Mouse (Mus musculus) thymus, postnatal 4 days (tissue): ENCODE measurements at regions not wholly inside any gene's neighbourhood (a gene's known extent, or its start where the extent isn't known, plus 50 kb on each side); places are given as distances from the start of the nearest gene placed in this dataset.
"Not testable (repeated sequence)": the region's sequence is repeated elsewhere in the genome, so short reads cannot be mapped to it uniquely, and the experiment has no call there.

Experiments used
- DNase-seq: peaks from one replicate; pipeline ENCODE4 v3.0.0; 2021

DNA sequence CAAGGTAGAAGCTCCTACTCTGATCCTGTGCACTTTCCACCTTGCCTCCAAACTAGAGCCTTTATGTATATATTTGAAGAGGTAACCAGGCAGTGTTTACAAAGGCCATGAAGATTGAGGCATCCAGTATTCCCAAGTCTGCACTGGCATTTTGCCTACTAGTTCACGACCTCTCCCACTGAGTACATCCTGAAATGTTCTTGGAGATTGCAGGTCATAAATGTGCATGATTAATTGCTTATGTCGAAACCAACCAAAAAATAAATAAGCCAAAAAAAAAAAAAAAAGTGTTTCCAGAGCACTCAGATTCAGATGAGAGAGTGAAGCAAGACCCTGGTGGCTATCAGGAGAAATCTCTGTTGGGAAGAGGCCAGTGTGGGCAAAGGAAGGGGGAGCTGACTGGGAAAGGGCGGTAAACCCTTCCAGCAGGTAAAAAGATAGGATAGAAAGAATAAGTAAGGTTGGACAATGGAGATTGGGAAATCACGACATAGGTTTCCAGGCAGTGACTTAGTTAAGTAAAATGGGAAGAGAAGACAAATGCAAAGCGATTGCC, 133.6 kb upstream of the Nrip1 start:
- no peak for DNase-seq

DNA sequence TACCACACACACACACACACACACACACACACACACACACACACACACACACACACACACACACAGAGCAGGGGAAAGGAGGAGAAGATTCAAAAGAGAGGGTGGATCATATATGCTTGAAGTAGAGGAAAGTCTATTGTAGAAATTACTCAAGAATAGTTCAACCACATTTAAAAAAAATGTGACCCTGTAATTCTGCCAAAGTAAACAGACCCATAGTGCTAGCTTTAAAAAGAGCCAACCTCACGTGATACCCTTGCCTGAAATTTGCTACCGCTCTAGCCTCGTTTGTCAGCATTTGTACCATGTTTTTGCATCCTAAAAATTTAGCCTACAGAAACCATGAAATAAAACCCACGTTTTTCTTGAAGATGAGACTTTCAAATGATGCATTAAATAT, 132.6 kb upstream of the Nrip1 start:
- DNase-seq = no peak

DNA sequence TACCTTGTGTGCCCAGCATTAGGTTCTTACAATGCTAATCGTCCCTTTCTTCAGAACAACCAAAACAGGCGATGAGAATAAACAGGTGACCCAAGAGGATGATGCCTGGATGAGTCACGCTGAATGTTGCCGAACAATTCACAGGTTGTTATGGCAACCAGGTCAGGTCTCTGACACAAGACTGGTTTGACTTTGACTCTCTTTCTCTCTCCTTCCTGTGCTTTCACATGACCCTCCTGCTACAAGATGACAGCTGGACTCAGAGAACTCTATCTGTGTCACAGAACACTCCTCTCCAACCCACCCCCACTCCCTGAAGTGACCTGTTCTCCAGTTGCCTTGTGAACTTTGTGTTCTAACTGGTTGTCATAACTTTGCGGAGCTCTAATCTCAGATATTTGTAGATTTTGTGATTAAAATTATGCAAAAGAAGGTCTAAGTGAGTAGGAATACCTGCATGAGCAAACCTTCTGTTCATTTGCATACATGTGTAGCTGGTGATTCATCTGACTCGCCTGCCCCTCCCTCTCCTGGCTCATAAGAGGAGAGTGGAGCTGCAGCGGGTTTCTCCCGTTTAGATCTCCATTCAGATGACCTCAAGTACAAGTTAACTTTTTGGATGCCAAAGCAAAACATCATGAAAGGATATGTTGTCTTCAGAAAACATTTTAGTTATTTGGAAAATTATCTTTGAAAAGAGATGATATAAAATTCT, 126.2 kb upstream of the Nrip1 start:
- no peak for DNase-seq

DNA sequence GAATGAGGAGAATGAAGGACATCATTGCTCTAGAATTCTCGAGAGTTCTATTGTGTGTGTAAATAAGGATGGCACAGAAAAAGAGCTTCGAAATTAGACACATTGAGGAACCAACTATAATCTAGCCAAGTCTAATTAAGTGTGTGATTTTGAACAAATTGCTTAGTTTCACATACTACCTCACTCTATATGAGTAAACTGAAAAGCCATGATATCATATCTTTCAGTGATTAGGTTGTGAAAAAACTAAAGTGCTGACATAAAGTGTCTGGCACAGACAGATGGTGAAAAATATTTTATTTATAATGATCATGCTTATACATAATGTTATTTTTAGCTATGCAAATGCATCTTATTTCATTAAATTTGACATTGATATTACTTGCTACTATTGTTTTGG, 124.6 kb upstream of the Nrip1 start:
- DNase-seq = no peak

DNA sequence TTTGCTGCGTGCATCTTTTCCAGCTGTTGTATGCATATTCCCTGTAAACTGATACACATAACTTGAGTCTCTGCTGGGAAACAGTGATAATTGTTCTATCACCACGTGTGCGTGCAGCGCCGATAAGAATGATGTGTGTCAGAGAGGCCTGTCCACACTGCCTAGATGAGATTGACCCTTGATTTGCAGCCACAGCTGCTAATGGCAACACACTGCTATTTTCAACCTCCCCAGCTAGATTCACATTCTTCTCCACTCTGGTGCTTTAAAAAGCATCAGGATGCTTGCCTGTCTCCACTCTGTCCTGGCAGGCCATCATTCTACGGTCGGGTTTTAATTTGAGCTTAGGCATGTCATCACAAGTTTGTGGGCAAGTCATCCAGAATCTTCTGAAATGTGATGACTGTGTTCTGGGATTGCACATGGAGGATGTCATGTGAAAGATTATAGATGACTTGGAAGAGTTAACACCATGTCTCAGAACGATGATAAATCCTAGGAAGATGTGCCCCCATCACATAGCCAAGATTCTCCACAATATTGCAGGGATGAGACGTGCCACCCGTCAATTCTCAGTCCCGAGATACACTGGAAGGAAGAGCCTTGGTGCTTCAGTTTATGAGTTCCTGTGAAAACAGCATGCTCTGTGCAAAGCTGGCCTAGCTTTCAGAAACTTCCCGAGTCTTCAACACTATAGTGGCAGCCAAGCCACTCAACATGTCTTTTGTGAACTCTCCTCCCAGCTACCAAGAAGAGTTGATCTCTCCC, 123.6 kb upstream of the Nrip1 start:
- no peak for DNase-seq

DNA sequence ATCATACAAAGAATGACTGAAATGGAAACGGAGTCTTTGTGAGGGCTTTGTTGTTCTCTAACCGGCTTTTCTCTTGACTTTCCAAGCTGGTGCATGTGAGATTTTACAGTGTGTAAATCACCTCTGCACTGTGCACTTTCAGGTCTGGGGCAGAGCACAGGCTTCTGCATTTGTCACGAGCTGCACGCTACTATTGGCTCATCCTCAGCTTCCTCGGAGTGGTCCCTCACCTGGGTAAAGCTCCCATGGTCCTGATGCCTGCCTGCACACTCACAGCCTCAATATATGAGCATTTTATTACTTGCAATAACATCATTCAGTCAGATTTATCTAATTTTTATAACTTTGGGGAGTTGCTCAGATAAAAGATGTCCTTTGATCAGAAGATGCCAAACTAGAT, 109.8 kb upstream of the Nrip1 start:
- DNase-seq = no peak

DNA sequence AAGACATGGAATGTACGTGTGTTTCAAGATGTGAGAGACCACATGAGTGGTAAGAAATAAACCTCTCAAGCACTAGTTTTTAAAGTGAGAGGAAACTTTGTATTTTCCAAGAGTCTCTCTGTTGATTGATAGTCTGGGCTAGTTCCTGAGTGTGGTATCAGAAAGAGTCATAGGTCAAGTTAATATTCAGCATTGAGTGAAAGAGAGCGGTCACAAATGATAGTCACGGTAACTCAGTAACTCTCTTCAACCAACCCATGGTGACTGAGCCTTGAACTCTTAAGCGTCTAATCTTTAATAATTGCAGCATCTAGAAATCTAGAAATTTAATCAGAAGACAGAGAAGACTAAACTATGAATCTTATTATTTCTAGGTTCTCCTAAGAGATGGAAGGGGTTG, 108.3 kb upstream of the Nrip1 start:
- no peak for DNase-seq

DNA sequence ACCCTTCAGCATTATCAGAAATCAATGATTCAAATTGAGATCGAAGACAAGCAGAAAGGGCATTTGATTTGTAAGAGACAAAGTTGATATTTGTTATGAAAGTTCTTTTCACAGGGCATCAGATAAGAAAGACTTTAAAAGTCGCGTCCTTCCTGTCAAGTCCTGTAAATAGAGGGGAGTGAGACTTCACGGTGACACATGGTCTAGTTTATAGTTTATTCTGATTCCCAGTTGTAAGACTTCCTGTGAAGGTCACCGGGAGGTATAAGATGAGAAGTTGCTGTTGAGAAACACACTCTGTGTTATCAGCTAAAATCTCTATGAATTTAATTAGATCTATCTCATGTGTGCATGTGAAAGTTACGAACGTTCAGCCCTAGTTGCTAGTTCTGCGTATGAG, 103.8 kb upstream of the Nrip1 start:
- DNase-seq = no peak

DNA sequence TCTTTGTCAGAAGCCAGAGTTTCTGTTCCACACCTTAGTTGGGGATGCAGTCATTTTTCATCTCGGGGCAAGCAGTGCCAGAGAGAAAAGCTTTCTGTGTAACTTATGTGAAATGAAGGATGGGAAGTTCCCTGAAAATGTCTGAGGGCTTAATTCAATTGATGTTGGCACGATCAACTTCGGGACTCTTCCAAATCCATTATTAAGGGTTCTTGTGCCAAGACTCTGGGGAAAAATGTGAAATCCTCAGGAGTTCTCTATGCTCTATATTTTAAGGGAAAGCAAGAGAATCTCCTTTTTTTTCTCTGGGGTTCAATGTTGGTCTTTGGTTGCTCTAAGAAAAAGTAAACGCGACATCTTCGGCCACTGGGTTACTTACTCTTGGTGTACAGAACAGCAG, 100.9 kb upstream of the Nrip1 start:
- DNase-seq = no peak

DNA sequence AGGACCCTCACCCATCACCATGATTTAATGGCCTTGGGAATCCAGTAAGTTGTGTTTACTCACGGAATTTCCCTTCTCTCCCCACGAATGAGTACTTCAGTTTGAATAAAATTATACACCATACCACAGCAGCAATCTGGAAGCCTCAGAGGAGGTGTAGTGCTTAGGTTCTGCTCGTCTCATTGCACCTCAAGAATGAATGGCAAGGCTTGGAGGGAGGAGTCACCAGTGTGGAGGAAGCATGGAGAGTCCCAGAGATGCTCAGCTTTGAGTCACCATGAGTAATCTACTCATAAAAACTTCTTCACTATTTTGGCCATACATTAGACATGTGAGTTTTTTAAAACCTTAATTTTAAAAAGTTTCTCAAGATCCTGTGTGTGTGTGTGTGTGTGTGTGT, 98.8 kb upstream of the Nrip1 start:
- DNase-seq = no peak

DNA sequence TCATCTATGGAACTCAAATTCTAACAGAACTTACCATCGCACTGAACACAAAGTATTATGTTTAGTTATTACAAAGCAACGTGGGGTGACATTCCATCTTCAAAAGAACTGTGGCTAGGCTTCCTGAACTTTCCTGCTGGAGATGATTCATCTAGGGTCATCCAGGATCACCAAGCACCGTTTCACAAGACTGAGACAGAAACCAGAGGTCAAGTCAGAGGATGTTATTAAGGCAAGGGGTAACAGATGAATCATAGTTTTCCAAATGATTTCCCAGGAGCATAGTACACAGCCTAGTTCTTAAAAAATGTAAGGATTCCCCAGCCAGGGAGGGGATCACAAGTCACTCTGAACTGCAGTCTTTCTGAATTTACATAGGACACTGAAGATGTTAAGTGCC, 97.5 kb upstream of the Nrip1 start:
- no peak for DNase-seq

DNA sequence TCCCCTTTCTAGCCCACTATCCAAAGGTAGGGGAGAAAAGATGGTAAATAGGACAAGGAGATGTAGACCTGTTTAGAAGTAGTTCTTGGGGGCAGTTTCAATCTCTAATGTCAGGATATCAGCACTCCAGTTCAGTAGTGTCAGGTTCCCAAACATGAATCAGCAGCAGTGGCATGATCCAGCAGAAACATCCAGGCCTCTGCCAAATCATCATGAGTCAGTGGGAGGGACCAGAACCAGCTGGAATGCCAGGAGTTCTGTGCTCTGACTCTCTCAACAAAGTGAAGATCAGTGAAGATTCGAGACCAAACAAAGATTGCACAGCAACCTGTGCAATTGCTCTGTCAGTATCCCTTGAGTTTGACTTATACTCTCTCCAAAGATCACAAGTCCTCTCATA, 85.9 kb upstream of the Nrip1 start:
- no peak for DNase-seq

DNA sequence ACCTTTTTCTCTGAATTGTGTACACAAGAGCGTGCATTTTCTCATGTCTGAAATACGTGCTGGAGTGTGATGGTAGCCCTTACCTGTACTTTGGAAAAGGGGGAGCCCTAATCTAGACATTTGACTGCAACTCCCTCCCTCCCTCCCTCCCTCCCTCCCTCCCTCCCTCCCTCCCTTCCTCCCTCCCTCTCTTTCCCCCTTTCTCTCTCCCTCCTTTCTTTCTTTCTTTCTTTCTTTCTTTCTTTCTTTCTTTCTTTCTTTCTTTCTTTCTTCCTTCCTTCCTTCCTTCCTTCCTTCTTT, 82.6 kb upstream of the Nrip1 start:
- not testable (repeated sequence) for DNase-seq

DNA sequence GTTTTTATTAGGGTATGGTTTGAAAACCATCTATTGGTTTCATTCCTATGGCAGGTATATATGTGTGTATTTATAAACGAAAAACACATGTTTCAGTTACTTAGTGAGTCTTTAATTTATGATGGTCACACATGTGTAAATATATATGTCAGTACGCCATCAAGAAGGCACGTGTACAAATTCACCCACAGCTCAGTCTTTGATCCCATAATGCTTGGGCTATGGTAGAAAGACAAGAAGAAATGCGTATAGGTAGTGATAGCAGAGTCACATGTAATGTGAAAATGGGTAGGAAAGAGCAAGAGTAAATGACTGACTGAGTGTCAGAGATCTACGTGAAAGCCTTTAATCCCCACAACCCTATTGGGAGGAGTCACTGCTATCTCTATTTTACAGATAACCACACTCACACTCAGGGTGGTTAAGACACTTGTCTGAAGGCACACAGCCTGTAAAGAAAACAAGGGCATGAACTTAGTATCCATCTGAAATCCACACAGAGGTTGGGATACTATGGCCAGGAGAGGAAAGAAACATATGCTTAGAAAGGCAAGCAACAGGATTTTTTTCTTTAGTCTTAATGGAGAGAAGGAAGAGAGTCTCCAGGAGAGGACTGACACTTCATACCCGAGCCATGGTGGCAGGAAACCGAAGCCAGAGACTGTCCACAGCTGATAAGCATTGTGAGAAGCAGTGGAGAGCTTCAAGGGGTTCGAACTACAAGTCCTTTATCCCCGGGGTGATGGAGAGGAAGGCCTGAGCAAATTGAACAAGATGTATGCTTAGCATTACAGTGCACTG, 82.1 kb upstream of the Nrip1 start:
- DNase-seq = no peak

DNA sequence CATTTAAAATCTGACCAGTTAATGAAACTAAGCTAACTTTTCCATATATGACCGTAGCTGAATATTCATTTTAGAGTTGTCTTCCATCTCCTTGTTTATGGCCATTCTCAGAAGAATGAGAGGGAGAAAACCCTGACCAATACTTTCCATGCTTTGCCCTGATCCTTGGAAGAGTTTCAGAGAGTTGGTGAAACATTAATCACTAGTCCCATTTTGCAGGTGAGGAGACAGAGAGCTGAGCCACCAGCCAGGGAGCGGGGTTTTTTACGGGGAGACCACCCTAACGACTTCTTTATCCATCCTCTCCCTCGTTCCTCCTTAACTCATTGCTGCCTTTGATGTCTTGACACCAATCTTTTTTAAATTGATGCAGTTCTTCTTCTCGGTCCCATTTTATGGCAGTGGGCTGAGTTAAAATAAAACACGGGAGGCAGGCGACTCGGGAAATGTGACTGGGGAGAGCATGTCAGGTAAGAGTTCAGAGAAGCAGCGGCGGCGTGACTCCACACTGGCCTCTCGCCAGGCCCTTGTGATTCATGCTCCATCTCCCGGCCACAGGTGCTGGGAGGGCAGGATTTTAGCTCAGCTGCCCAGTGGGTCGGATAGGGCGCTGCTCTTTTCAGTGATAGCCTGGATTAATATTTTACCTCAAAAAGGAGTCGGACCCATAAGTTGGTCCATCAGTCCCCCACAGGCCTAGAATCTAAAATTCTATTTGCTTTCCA, 81.3 kb upstream of the Nrip1 start:
- no peak for DNase-seq

DNA sequence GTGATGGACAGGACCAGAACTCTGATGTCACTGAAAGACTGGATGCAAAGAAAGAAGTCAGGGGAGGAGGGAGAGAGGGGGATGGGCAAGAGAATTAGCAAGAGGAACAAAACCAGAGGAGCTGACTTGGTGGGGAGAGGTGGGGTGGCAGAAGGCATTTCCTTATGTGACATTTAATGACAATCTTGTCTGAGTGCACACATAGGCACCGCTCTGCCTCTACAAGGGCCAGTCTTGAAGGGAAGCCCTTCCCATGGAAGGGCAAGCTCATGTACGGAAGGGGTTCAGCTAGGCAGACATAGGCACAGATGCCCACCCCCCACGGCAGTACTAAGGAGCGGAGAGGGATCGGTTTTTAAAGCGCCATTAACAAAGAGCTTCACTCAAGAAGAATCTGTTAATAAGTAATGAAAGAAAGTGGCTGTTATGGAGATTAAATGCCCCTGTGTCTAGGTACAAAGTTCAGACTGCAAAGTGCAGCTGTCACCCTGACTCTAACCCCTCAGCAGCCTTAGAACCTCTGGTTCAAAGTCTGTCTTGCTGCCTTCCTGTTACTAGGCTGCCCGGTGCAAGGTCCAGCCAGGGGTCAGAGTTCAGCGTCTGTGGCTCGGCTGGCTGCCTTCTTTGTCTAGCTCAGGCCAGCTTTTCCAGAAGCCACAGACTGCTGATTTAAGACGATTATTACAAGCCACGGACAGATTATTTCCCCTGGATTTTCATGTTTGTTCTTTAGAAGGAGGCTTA, 80.0 kb upstream of the Nrip1 start:
- DNase-seq = no peak

DNA sequence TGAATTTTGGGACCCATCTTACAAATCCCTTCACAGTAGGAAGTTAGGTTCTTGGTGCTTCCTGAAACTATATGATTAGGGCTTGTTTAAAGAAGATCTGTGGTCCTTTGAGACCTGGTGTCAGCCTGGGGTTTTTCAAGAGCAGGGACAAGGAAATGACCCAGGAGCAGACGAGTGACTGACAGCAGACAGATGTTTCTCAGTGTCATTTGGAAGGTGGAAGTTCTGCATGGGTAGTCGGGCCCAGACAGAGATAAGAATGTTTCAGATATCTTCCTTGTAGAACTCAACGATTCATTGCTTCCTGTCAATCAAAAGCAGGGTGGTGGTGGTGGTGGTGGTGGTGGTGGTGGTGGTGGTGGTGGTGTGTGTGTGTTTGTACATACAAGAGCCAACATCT, 75.1 kb upstream of the Nrip1 start:
- DNase-seq = no peak

DNA sequence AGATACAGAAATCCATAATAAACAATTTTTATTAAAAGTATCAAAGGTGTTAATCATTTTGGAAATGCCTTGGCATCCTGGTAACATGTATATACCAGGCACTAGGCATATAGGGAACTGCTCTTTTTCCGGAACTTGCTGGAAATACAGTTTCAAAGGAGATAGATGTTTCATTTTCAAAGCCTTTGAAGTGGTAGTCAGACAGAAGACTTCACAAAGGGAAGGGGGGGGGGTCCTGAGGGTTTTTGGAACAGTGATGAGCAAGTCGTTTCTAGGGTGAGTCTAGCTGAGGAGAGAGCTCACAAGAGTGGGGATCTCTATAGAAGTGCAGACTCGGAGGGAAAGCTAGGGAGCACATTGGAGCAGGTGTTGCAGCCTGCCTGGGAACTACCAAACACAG, 73.4 kb upstream of the Nrip1 start:
- DNase-seq = no peak

DNA sequence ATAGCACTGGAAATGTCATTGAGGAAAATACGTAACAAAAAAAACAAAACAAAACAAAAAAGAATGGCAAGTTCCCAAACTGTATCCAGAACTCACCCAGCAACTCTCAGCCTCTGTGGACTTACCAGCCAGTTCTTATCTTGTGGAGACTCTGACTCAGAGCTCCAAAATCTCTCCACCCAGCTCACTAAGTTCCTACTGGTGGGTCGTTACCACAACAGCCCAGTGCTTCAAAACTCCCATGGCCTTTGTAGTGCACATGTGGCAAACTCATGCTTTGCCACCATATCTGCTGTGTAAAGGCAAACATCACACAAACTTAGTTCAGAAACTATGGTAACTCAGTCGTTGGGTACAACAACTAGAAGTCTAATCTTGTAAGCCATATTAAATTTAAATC, 71.0 kb upstream of the Nrip1 start:
- no peak for DNase-seq

DNA sequence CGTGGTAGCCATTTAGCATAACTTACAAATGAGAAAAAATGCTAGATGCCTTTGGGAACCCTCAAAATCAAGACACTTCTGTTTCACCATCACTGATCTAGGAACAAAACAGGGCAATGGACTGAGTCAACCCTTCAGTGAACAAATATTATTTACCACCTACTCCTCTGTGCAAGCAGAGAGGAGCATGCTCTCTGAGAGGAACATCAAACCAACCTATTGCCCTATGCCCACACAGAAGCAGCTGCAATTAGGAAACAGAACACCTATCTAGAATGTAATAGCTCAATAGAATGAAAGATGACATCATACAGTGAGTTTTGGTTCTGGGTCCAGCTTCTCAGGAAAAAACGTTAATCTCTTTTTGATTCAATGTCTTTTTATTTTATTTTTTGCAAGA, 69.0 kb upstream of the Nrip1 start:
- no peak for DNase-seq

DNA sequence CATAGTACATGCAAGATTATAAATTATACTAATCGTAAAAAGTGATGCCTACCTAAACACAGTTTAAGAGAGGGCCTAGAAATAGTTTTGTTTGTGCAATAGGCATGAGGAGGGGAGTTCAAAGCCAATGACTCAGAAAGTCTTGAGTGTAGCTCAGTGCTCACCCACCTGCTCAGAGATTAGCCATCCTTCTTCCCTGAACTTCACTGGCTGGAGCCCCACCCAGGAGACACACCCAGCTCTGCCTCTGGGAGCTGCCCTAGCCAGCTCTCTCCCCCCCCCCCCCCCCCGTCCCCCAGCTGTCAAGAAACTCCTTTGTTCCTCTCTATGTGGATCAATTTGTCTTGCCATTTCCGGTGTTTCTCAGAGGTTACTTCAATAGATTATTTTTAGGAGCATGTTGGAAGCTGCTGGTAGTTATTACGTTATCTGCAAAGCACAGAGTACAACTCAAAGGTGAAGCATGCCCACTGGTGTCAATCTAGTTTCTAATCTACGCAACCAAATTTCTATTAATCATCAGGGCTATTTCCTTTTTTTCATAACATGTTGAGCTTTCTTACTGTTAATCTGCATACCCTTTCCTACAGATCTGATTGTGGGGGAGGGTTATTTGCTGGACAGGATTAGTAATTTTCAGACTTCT, 68.3 kb upstream of the Nrip1 start:
- DNase-seq = no peak
